Mouse (Mus musculus): ENCODE measurements around the gene Aloxe3.

The Aloxe3 gene

DNA sequence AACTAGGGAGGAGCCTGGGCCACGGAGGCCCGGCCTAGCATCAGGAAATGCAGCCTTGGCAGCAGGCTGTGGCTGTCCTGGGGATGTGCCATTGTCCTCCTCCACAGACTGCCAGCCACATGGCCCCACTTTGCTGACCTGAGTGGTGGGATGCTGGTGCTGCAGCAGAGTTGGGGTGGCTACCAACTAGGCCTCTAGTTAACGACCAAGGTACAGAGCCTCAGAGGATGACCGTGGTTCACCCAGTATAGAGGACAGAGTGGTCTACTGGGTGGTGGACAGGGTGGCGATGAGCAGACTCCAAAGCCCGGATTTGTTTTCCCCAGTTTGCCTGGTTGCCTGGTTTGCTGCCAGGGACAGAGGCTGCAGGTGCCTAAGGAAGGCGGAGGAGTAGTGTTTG lies 49.0 kb downstream of the Aloxe3 start:
- no peak for DNase-seq (ENCODE audit: low read depth in 2 of 2, low spot score in 2 of 2)

DNA sequence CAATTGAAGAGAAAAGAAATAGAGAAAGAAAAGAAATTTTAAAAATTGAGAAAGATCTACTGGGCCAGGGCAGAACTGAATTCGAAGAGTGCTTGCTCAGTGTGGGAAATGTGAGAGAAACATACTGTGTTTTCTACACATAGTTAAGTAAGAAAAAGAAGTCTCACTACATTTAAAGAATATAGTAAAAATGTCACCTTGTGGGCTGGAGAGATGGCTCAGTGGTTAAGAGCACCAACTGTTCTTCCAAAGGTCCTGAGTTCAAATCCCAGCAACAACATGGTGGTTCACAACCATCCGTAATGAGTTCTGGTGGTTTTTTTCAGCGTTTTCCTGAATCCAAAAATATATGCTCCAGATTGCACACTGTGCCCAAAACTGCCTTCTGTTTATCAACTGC lies 52.8 kb downstream of the Aloxe3 start:
- DNase-seq (ENCODE audit: low read depth in 2 of 2, low spot score in 2 of 2): no peak

DNA sequence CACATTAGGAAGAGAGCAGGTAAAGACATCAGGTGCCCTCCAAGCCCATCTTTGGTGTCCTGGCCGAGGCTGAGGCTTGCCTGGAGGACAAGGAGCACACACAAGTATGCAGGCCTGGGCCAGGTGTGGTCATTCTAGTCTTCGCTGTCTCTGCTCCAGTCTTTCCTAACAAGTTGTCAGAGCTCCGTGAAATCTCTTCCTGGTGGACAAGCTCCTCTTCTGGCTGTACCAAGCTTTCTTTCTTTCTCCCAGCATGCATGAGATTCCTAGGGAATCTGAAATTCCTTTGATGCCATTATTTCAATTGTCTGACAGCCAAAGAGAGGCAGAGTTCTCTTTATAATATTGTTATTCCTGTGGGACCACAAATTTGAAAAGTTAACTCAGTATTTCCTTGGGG lies 53.8 kb downstream of the Aloxe3 start:
- DNase-seq (ENCODE audit: low read depth in 2 of 2, low spot score in 2 of 2): no peak

DNA sequence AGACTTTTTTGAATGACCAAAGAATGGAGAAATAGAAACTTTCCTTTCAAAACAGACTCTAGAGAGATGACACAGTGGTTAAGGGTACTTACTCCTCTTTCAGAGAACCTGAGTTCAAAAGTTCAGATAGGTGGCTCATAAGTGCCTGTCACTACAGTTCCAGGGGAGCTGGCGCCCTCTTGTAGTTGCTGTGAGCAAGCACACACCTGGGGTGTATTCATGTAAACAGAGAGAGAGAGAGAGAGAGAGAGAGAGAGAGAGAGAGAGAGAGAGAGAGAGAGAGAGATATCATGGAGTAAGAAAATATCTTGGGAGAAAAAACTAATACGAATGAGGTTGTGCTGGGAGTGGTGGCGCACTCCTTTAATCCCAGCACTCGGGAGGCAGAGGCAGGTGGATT lies 54.4 kb downstream of the Aloxe3 start:
- DNase-seq (ENCODE audit: low read depth in 2 of 2, low spot score in 2 of 2): no peak

DNA sequence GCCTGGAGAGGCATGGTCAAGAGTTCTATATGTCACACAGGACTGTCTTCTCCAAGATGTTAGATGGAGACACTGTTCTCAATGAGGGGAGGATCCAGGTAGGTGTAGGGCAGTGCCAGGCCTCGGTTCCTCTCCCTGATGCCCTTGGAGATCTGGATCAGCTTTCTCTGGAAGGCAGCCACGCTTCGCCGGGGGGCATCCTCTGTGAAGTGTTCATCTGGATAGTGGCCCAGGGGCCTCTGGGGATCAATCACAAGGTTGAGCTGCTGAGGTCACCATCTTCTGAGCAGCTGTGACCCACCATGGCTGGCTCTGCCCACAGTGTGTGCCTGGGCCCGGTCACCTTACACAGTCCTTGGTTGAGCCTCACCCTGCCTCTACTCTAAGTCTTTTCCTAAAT lies 59.3 kb downstream of the Aloxe3 start:
- no peak for DNase-seq (ENCODE audit: low read depth in 2 of 2, low spot score in 2 of 2)

DNA sequence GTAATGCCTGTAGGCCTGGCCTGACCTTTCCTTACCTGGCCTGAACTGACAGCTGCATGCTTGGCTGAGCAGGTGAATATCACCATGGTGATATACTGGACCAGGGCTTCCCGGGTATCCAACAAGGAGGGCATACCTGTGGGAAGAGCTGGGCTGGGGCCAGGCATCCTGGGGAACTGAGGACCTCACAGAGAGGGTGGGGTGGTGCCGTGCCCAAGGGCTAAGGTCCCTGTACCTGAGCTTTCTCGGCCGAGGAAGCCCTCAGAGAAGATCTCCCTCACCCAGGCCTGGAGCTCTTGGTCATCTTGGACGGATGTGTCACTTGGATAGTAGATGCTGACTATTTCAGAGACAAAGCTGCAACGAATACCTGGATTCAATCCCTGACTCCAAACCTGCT lies 60.2 kb downstream of the Aloxe3 start:
- no peak for DNase-seq (ENCODE audit: low read depth in 2 of 2, low spot score in 2 of 2)

DNA sequence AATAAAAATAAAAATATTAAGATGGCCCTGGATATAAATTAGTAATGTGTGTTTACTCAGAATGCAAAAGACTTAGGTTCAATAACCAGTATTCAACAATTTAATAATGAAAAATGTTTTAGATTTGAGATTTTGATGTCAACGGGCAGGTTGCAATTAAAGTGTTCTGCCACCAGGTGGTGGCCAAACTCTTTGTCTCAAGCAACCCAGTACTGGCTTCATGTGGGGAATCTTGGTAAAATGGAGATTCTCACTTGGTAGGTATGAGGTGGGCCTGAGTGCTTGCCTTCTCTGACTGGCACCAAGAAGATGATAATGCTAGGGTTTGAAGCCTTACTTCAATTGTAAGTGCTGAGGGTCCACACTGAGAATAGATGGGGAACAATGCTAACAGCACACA lies 67.1 kb downstream of the Aloxe3 start:
- peak in 1 of 2 experiments; percentile 20 for DNase-seq (ENCODE audit: low read depth in 2 of 2, low spot score in 2 of 2)

DNA sequence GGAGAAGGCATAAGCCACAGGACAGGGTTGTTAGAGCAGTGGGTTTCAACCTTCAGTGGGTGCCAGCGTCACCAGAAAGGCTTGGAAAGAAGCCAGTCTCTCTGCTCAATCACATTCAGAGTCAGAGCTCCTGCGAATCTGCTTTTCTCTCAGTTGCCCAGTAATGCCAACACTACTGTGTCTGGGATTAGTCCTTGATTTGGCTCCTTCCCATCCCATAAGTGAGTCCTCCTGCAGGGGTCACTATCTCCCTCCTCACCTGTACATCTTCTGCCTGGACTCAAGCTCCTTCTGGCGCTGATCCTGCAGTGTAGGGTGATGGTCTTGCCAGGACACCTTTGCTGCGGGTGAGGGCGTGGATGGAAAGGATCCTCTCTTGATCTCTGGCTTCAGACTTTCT lies 71.1 kb downstream of the Aloxe3 start:
- DNase-seq (ENCODE audit: low read depth in 2 of 2, low spot score in 2 of 2): no peak

DNA sequence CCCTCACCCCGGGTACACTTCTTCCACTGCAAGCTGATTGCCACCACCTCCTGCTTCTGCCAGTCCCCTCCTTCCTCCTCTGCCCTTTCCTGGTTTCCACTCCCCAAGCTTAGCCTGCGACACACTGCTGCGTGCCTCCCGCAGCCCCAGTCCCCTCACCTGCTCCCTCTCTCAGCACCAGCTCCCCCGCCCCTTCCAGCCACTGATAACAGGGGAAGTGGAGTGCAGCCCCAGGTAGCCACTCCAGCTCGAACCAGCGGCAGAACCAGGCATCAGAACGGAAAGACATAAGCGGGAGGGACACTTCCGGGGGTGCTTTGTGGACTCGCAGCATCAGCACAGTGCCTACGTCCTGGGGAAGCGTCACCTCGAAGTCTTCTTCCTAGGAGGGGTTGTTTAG lies 71.5 kb downstream of the Aloxe3 start:
- DNase-seq (ENCODE audit: low read depth in 2 of 2, low spot score in 2 of 2): peak; percentile 9 to 29

DNA sequence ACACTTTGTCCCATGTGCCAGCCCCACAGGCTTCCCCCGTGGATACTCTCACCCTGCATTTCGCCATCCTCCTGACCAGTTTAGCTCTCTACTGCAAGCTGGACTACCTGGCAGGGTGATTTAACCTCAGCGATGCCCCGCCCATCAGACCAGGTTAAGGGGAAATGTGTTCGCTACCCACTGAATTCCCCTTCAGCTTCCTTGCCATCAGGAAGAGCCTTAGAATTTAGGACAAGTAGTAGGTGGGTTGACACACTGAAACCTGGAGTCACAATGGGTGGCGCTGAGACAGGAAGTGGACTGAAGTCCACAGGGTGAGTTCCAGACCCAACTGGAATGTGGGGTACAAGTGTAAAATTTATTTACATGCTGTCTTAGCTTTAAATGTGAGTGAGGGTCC lies 72.0 kb downstream of the Aloxe3 start, which contains the start of gene Alox8:
Alox8 (minus strand) TSS at position 101 of the 400 bp plus-strand sequence.
- no peak for DNase-seq (ENCODE audit: low read depth in 2 of 2, low spot score in 2 of 2)
